In the genomic region with DNA sequence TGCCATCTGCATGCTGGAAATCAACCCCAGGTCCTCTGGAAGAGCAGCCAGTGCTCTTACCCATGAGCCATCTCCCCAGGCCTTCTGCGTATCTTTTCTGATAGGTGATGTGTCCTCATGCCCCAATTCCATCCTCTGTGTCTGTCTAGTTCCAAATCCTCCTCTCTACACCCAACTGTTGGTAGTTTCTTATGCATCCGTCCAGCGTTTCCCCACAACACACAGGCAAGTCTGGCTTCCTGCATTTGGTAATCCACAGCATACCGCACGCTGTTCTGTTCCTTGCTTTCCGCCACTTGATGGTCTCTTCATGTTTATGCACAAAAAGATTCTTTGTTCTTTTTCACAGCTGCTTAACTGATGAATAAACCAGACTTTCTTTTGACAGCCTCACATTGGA, we compare ENCODE assay signal across 21 mouse cellular contexts.
"Had no signal": no experiment of that assay in that cellular context is flagged by ENCODE, and none has a peak within 500 bp of the region (broad histone marks: within the 10 kb centered on the region; RNA-seq: fewer than 3 reads in every experiment).

No protein-coding gene starts in this region.

- H3K9ac ChIP-seq: kidney, embryonic 15.5 days; limb, embryonic 13.5 days; liver, embryonic 14.5 days; midbrain, embryonic 13.5 days had no signal

- H3K9me3 ChIP-seq: kidney, embryonic 15.5 days; limb, embryonic 10.5 days; limb, embryonic 13.5 days; megakaryocyte, embryonic 14.5 days; midbrain, embryonic 10.5 days; midbrain, embryonic 13.5 days had no signal

- H3K4me3 ChIP-seq: kidney, embryonic 15.5 days; limb, embryonic 10.5 days; limb, embryonic 13.5 days; megakaryocyte, embryonic 14.5 days; midbrain, embryonic 10.5 days; midbrain, embryonic 13.5 days had no signal

- H3K27ac ChIP-seq: limb, embryonic 10.5 days; limb, embryonic 13.5 days; liver, embryonic 14.5 days; macrophage; midbrain, embryonic 10.5 days; midbrain, embryonic 13.5 days; stomach, postnatal 0 days had no signal

- DNase-seq: kidney, adult 11 months; kidney, adult 8-10 months; kidney, postnatal 10 days; kidney, postnatal 4 days; lung, adult 2 months; lung, postnatal 14 days; right cerebral cortex, adult 18-20 months; right cerebral cortex, postnatal 14 days; right cerebral cortex, postnatal 4 days; thymus, adult 2 months; thymus, postnatal 14 days; thymus, postnatal 4 days had no signal

- H3K4me2 ChIP-seq: kidney, embryonic 15.5 days; limb, embryonic 13.5 days; midbrain, embryonic 13.5 days had no signal

- ATAC-seq: midbrain, embryonic 13.5 days had no signal

- H3K27me3 ChIP-seq: kidney, embryonic 15.5 days; limb, embryonic 13.5 days; megakaryocyte, embryonic 14.5 days; midbrain, embryonic 13.5 days had no signal
